Mouse (Mus musculus) liver, embryonic 14.5 days (tissue): ENCODE measurements around the gene Abhd2.

Source experiments
- CTCF ChIP-seq: IDR thresholded peaks from 2 replicates; pipeline ENCODE4 v1.5.1; 2016; ENCODE audit warnings: antibody characterized with exemption, low read depth, control low read depth
- EP300 ChIP-seq: IDR thresholded peaks from 2 replicates; pipeline ENCODE4 v1.6.1; 2016; ENCODE audit warnings: antibody characterized with exemption, low read depth

DNA sequence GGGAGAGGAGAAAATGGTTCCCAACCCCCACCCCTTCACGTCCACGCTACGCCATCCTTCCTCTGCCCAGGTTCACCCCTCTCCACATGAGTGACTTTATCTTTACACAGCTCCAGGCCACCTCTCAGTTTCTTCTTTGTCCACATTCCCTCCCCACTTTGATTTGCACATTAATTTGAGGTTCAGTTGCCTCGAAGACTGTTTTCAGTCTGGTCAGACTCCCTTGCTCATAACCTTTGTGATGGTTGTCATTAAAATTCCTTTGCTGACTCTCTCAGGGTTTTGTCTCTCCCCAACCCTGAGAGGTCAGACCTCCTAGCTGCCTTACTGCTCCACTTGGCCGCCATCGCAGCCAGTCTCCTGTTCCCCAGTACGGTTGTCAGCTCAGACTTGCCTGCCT lies 121.7 kb downstream of the Abhd2 start:
- no peak for TF ChIP-seq CTCF
- no peak for TF ChIP-seq EP300
